Mouse (Mus musculus): ENCODE data around the gene Cacnb3.
A peak's percentile ranks its signal among the peaks of the same experiment; 100 is the strongest.
"Not testable (repeated sequence)": the region's sequence is repeated elsewhere in the genome, so short reads cannot be mapped to it uniquely, and the experiment has no call there.

Cacnb3 gene

DNA sequence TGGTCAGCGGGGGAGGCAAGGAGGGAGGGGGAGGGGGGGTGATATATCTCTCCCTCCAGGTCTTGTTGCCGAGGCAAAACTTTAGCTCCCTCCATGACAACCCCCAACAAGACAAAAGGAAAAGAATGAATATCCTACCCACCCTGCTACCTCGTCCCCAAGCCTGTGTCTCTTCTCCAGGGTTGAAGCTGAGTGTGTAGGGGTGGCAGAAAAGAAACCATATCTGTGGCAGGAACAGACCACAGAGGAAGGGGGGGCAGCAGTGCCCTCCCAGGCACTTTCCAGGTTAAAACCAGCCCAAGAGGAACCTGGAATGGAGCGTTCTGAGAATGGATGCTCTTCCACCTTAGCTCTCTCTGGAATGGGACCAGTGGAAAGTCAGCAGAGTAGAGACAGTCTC lies at the start of gene Cacnb3:
Gene Cacnb3, plus strand, starts transcription at position 301 of the 400 bp plus-strand sequence.
- no peak for DNase-seq

DNA sequence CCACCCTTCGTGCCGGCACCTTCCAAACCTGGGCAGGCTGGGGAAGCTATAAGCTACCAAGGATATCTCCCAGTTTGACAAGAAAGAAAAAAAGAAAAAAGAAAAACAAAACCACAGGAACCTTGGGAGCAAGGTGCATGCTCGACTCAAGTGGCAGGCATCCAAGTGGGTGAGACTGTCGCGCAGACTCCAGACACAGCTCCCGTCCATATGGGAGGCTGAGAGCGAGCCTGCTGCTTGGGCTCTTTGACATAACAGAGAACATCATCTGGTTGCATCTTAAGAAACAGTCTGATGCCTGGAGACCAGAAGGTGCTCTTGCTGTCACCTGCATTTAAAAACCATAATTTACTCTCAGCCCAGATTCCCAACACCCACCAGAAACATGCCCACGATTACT lies 48.2 kb upstream of the Cacnb3 start:
- DNase-seq, result peak; percentile 43 to 49

- DNase-seq, result no peak
These were observed 47.6 kb upstream of the Cacnb3 start for GRCm38 (mm10) chr15:98582996-98583395.

DNA sequence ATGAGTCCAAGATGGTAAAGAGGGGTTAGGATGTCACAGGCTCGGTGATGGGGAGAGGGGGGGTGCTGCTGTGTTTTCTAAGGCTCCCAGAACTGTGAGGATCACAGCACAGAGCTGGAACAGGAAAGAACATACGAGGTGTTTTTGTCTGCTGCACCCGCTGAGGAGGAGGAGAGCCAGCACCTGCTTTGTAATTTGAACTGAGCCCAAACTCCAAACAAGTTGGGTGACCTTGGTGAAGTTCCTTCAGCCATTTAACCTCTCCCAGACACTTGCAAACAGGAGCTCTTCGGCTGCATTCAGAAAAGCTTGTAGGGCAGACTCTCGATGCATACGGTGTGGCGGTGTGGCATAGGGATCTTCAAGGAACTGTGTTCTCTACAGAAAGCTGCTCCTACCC lies 45.2 kb upstream of the Cacnb3 start:
- DNase-seq, result no peak

- not testable (repeated sequence) for DNase-seq
These were observed 44.5 kb upstream of the Cacnb3 start for GRCm38 (mm10) chr15:98586141-98586540.

GRCm38 (mm10) chr15:98587751-98588150 lies 42.9 kb upstream of the Cacnb3 start:
- no peak for DNase-seq

- no peak for DNase-seq
These were observed 40.9 kb upstream of the Cacnb3 start for GRCm38 (mm10) chr15:98589640-98590336.

DNA sequence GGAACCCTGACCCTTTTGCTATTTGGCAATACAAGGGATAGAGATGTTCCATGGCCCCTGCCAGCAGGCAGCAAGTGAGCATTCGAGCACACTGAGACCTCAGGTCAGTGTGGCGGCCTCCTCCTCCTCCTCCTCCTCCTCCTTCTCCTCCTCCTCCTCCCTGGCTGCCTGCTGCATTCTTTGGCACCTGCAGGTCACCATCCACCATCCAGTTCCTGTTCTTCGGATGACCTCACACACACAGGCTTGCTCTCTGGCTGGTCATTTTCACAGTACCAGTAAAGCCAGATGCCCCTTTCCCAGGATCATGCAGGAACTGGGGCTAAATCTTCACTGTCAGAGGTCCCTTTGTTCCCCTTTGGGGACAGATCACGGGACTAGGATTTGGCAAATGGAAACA lies 39.2 kb upstream of the Cacnb3 start:
- DNase-seq, result no peak

DNA sequence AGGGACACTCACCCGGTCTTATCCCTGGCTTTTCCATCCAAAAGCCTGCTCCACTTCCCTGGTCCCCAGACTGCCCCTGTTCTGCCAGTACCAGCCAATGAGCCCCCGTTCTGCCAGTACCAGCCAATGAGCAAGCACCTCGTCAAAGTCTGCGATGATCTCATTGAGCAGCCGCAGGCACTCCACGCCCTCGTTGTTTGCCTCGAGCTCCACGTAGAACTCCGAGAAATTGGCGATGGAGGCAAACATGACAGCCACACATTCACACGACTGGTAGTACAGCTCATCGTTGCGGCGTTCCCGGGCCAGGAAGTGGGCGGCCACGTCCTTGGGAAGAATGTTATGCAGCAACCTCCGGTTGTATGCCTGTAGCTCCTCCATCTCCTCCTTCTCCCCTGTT lies 36.4 kb upstream of the Cacnb3 start:
- DNase-seq, result no peak

DNA sequence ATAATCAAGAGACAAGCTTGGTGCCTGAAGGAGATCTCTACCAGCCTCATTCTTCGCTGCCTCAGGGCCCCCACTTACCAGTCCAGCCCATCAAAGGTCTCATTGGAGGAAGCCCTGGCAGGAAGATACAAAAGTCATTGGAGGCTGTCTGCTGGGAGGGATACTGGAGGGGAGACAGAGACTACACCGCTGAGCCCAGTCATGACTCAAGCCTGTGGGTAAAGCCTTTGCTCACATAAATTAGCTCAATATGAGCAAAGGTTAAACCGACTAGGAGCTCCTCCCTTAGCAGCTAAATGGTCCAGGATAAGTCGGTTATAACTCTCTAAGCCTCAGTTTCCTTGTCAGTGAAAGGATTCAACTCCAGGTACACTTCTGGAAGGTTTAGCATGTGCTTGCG lies 35.6 kb upstream of the Cacnb3 start:
- DNase-seq, result no peak

DNA sequence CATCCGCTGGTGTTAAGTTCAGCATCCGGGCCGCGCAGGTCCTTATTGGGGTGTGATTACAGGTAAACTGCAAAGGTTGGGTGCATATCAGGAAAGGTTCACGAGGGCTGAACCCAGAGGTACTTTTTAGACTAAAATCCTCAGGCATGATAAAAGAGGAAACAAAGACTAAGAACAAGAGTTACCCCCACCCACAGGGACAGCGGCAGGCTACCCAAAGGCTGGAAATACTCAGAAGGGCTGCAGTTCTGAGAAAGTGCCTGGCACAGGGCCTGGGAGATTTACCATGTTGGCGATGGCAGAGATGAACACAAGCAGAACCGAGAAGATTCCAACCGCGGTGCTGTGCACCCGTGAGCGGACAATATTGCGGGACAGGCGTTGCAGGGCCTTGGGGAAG lies 34.0 kb upstream of the Cacnb3 start:
- DNase-seq, result no peak

GRCm38 (mm10) chr15:98600036-98600709 lies 30.5 kb upstream of the Cacnb3 start:
- DNase-seq, result no peak

- no peak for DNase-seq
These were observed 28.8 kb upstream of the Cacnb3 start for GRCm38 (mm10) chr15:98601832-98602190.

- no peak for DNase-seq
These were observed 28.3 kb upstream of the Cacnb3 start for GRCm38 (mm10) chr15:98602191-98602881.

GRCm38 (mm10) chr15:98602921-98603458 lies 27.6 kb upstream of the Cacnb3 start:
- DNase-seq, result peak; percentile 26 to 43

DNA sequence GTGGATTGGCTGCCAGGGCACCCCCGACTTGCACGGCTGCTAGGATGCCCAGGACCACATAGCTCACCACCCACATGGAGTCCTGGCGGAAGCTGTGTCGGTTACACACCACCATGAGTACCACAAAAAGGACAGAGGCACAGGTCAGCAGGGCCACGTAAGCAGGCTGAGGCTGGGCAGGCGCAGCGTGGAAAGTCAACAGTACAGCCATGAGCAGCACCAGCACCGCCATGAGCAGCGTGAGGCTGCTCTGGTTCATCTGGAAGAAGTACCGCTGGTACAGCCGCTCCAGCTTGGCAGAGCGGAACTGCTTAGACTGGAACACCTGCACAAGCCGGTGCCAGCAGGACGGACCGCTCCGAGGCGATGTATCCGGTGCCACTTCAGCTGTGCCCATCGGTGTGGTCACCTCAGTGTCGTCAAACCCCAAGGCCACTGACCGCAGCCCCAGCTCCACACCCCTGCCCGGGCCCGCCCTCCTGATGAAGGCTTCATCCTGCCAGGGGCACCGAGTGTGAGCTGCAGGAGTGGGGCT lies 26.5 kb upstream of the Cacnb3 start:
- DNase-seq, result no peak

GRCm38 (mm10) chr15:98606051-98606536 lies 24.5 kb upstream of the Cacnb3 start:
- no peak for DNase-seq

DNA sequence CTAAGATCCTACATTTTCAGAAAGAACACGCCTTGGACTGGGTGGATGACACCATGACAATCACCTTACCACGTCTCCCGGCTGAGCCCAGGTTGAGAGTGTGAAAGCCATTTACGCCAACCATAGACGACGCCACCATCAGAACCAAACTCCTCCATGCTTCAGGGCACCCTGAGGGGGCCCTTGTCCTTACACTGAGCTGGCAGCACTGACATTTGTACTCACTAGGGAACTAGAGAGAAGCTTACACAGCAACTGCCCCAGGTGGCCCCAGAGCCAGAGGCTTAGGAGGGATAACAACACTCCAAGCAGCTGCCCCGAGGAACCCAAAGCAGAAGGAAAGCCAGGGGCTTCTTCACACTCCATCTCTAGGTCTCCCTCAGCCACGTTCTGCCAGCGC lies 23.9 kb upstream of the Cacnb3 start:
- no peak for DNase-seq

DNA sequence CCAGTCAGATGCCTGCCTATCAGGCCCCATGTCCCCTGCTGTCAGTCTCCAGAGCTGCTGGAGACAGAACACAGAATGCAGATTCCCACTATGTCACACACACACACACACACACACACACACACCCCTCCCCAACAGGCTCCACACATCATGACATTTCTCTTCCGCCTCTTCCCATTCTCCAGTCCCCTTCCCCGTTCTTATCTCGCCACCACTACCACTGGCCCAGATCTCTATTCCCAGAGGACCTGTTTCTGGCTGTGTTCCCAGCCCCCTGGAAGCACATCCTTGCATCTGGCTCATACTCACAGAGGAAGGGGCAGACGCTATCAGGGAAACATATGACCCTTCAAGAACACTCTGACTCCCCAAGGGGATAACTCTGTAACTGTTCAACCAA lies 23.1 kb upstream of the Cacnb3 start:
- no peak for DNase-seq

- no peak for DNase-seq
These were observed 22.4 kb upstream of the Cacnb3 start for GRCm38 (mm10) chr15:98608058-98608783.

- DNase-seq, result peak; percentile 45 to 46
These were observed 21.8 kb upstream of the Cacnb3 start for GRCm38 (mm10) chr15:98608784-98609250.

DNA sequence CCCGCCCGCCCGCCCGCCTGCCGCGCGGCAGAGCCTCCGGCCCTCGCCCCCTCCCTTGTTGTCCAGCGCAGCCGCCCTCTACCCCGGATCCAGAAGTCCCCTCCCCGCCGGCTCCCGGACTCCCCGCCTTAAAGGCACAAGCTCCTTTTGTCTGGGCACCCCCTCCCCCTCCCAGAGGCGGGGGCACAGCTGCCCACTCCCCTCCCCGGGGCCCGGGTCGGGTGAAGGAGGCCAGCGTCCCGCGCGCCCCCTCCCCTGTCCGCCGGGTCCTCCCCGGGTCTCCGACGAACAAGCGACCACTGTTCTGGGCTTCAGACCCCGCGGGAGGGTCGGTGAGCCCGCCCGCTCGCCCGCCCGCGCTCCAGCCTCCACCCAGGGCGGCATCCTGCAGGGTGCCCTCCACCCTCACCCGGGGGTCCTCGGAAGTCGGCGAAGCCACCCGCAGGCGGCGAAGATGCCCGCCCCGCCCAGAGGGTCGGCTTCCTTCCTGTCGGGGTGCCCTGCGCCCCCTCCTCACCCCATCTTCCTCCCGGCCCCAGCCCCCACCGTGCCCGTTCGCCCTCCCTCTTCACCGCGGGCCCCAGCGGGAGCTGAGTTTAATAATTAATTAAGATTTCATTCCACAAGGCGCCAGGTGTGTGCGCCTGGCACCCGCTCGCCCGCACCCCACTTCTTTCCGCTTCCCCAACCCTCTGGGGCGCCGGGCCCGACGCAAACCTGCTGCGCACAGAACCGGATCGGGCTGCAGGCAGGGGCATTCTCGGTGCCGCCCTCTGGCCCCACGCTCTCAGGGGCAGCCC lies 21.1 kb upstream of the Cacnb3 start, which contains the start of gene Adcy6:
Gene Adcy6, minus strand, starts transcription at position 746 of the 800 bp plus-strand sequence.
- DNase-seq, result peak; percentile 90 to 92

All from cerebellum, postnatal 10 days (tissue).